In the genomic region with DNA sequence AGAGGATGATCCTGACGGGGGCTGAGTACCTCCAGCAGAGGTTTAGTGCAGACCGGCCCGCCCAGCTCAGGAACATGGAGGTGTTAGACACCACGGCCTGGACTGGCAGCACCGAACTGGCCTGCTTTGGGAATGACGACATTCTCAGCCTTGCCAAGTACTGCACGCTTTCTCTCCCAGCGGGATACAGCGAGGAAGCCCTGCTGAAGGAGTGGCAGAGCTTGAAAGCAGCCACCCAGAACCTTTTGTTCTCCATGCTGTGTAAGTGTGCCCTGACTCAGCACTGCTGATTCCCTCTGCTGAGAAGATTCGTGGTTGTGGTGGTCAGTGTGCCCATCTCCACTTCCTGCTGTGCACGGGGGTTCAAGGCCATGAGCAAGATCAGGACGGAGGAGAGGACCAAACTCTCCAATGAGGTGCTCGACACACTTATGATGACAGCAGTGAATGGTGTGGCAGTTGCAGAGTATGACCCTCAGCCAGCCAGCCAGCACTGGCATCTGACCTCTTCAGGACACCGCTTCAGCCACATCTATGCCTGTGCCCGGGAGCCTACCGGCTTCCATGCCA, we compare ENCODE assay signal across 29 mouse cellular contexts. TPM values are rescaled to one million over a fixed set of nuclear protein-coding genes. Genes with fewer than 3 reads are reported as not detected.
DNase-seq lines count a peak whose midpoint lies in the region; ATAC-seq and TF ChIP-seq lines count a peak whose summit lies in the region.
"Had no signal": no experiment of that assay in that cellular context is flagged by ENCODE, and none has a peak within 500 bp of the region (broad histone marks: within the 10 kb centered on the region; RNA-seq: fewer than 3 reads in every experiment).

No protein-coding gene starts in this region.

- H3ac ChIP-seq in myocyte (ENCODE audit: control insufficient read depth, insufficient read length): no peak overlapping the region

- peak; percentile 41 to 44 for DNase-seq in cerebellum, adult 18-20 months
- DNase-seq in cerebellum, postnatal 36 days: no peak
- DNase-seq in heart, postnatal 0 days (ENCODE audit: low spot score): no peak
- no peak for DNase-seq in heart, adult 8-10 months (ENCODE audit: low spot score)
- DNase-seq in Patski (ENCODE audit: low read depth, low spot score): no peak
- DNase-seq in urinary bladder, postnatal 14 days (ENCODE audit: low spot score): no peak
- no peak for DNase-seq in kidney, adult 8-10 months
- DNase-seq: adrenal gland, adult 8-10 months; B cell, adult 2 months; cerebellum, adult 11-12 months; embryo, embryonic 11 days; gastrocnemius, postnatal 36 days; kidney, postnatal 4 days; lung, adult 18-20 months had no signal

- H3K36me3 ChIP-seq in heart, postnatal 0 days (replicated peaks; ENCODE audit: control insufficient read depth, insufficient read depth, low read length): 0 out of 2 replicates have a peak, but pooled peaks cover 9% of the 10 kb centered on the region
- no peaks in the 10 kb centered on the region for H3K36me3 ChIP-seq in myocyte (ENCODE audit: control insufficient read depth, insufficient read depth)

- no peak for TF ChIP-seq EP300 in heart, postnatal 0 days (IDR thresholded peaks at IDR 0.05; ENCODE audit: low read depth)

- no peak for TF ChIP-seq CTCF in heart, postnatal 0 days (IDR thresholded peaks at IDR 0.05; ENCODE audit: low read depth)
- no peak for TF ChIP-seq CTCF in Patski (IDR thresholded peaks at IDR 0.05)

- in situ Hi-C loops in Patski (cut with MboI; ENCODE audit: low pct_unique_long_range_greater_than_20kb): no loop called here

- 77% methylated on average over 16 of the region's 16 CpGs for WGBS in heart, postnatal 0 days

- TF ChIP-seq POLR2A in myocyte (IDR thresholded peaks at IDR 0.05; ENCODE audit: insufficient read length, low read depth): no peak

- no peak overlapping the region for H3K9ac ChIP-seq in heart, postnatal 0 days (replicated peaks; ENCODE audit: low read depth, low read length)
- H3K9ac ChIP-seq: hindbrain, embryonic 14.5 days; neural tube, embryonic 13.5 days had no signal

- no peaks in the 10 kb centered on the region for H3K9me3 ChIP-seq in heart, postnatal 0 days (replicated peaks; ENCODE audit: control insufficient read depth, low read length)
- H3K9me3 ChIP-seq: neural tube, embryonic 13.5 days had no signal

- no peaks in the 10 kb centered on the region for H3K79me2 ChIP-seq in myocyte (ENCODE audit: control insufficient read depth, insufficient read depth)

- ATAC-seq in heart, postnatal 0 days (ENCODE audit: insufficient read depth, low read depth): peak; percentile 17; the same call in 1 of the 2 replicates
- peak; percentile 44 for ATAC-seq in Patski
- ATAC-seq: forebrain, embryonic 16.5 days had no signal

- H3K4me3 ChIP-seq in heart, postnatal 0 days (ENCODE audit: low read depth, low read length): no peak overlapping the region
- no peak overlapping the region for H3K4me3 ChIP-seq in myocyte
- H3K4me3 ChIP-seq: neural tube, embryonic 13.5 days had no signal

- no peaks in the 10 kb centered on the region for H3K27me3 ChIP-seq in heart, postnatal 0 days (ENCODE audit: control insufficient read depth, insufficient read depth, low read length)
- H3K27me3 ChIP-seq in Patski (no peaks in the 10 kb centered on the region), myocyte (ENCODE audit: control insufficient read depth, insufficient read depth, insufficient read length) (no peaks in the 10 kb centered on the region)
- H3K27me3 ChIP-seq: neural tube, embryonic 13.5 days had no signal

- CTCF ChIA-PET in Patski (lab: Charles Lee): interaction anchor here (1.2 to 1.6 kb wide), 3 partner anchors 11 to 115 kb away, joined by 3 to 6 read pairs (median 4); no protein-coding TSS in a partner anchor

- POLR2A ChIA-PET in Patski (lab: Charles Lee): interaction anchor here (0.6 to 0.9 kb wide), 2 partner anchors 9 to 350 kb away, joined by 3 read pairs; no protein-coding TSS in a partner anchor

- no peaks in the 10 kb centered on the region for H3K4me1 ChIP-seq in heart, postnatal 0 days (ENCODE audit: control insufficient read depth, insufficient read depth)
- H3K4me1 ChIP-seq: neural tube, embryonic 13.5 days had no signal

- no peak overlapping the region for H3K4me2 ChIP-seq in heart, postnatal 0 days (ENCODE audit: low read depth, low read length)
- H3K4me2 ChIP-seq in myocyte (ENCODE audit: low read depth): peak overlapping the region; percentile 7
- H3K4me2 ChIP-seq: hindbrain, embryonic 14.5 days; liver, embryonic 11.5 days; midbrain, embryonic 11.5 days; neural tube, embryonic 13.5 days had no signal

- H3K27ac ChIP-seq in heart, postnatal 0 days (ENCODE audit: low read depth): no peak overlapping the region
- H3K27ac ChIP-seq: hindbrain, embryonic 14.5 days; macrophage; neural tube, embryonic 13.5 days had no signal

TF ChIP-seq in myocyte, 11 proteins besides CTCF, POLR2A, EP300 and RAD21:
- TF ChIP-seq CEBPB (IDR thresholded peaks at IDR 0.05; ENCODE audit: insufficient read depth, poor library complexity, severe bottlenecking) (no peak), MYOD1 (IDR thresholded peaks at IDR 0.05; ENCODE audit: control insufficient read depth in 1 of 3, insufficient read length in 2 of 3, low read depth in 2 of 3) (no peak), USF1 (IDR thresholded peaks at IDR 0.05; ENCODE audit: low read depth) (no peak), POLR2AphosphoS2 (IDR thresholded peaks at IDR 0.05; ENCODE audit: insufficient read length, low read depth) (no peak), TCF3 (IDR thresholded peaks at IDR 0.05; ENCODE audit: insufficient read length, low read depth) (no peak), SRF (IDR thresholded peaks at IDR 0.05; ENCODE audit: control insufficient read depth, insufficient read length, low read depth) (no peak)

RNA-seq across cellular contexts. Expression of a gene that starts 7.5 kb away (rescaled TPM):
- total RNA-seq in heart, postnatal 0 days (2014; rRNA removed; ENCODE audit: low replicate concordance): 10.5 and 17.2 TPM in 2 replicates
- polyA plus RNA-seq in heart, postnatal 0 days (2015; fragmentation: Nextera tagmentation; extraction: Ambion mirVana): 13.0 and 15.4 TPM in 2 replicates
- 10 to 100 TPM; 18.1 to 27.4 (median 23.3) TPM for total RNA-seq in heart, adult 8-10 months (2022)
- polyA plus RNA-seq in Patski (2021) (97.0 TPM), myocyte (2012; fragmentation: generic; extraction: Trizol) (5.1 TPM)
- polyA plus RNA-seq: macrophage had no signal

RNA-seq across cellular contexts. Expression of a gene that starts 24.6 kb away (rescaled TPM):
- total RNA-seq in heart, postnatal 0 days (2014; rRNA removed; ENCODE audit: low replicate concordance): 3.9 and 7.6 TPM in 2 replicates
- polyA plus RNA-seq in heart, postnatal 0 days (2015; fragmentation: Nextera tagmentation; extraction: Ambion mirVana): 3.8 and 5.8 TPM in 2 replicates
- 10 to 100 TPM; 17.7 to 20.1 (median 18.8) TPM for total RNA-seq in heart, adult 8-10 months (2022)
- 21.5 TPM for polyA plus RNA-seq in Patski (2021)
- polyA plus RNA-seq in myocyte (2012; fragmentation: generic; extraction: Trizol): 10.0 TPM

RNA-seq across cellular contexts. Expression of a gene that starts 42.6 kb away (rescaled TPM):
- 56.8 and 72.8 TPM in 2 replicates for total RNA-seq in heart, postnatal 0 days (2014; rRNA removed; ENCODE audit: low replicate concordance)
- 65.7 and 71.8 TPM in 2 replicates for polyA plus RNA-seq in heart, postnatal 0 days (2015; fragmentation: Nextera tagmentation; extraction: Ambion mirVana)
- total RNA-seq in heart, adult 8-10 months (2022): 100 to 1,000 TPM in 1 of 4 experiments, 10 to 100 TPM in 3; 62.1 to 108 (median 77.5) TPM
- polyA plus RNA-seq in Patski (2021) (0.22 TPM), myocyte (2012; fragmentation: generic; extraction: Trizol) (0.17 TPM)
- polyA plus RNA-seq: macrophage had no signal

RNA-seq across cellular contexts. Expression of a gene that starts 59.5 kb away (rescaled TPM):
- total RNA-seq in heart, postnatal 0 days (2014; rRNA removed; ENCODE audit: low replicate concordance): not detected in 2 replicates
- polyA plus RNA-seq in heart, postnatal 0 days (2015; fragmentation: Nextera tagmentation; extraction: Ambion mirVana): not detected in 2 replicates
- not detected for total RNA-seq in heart, adult 8-10 months (2022)
- polyA plus RNA-seq in Patski (2021): not detected
- polyA plus RNA-seq in myocyte (2012; fragmentation: generic; extraction: Trizol): not detected
- total RNA-seq: adrenal gland, adult 8-10 months; gastrocnemius, postnatal 36 days; layer of hippocampus, postnatal 10 days; left cerebral cortex, adult 8-10 months had no signal
- polyA plus RNA-seq: embryonic facial prominence, embryonic 14.5 days; forebrain, embryonic 16.5 days; heart, embryonic 16.5 days; hindbrain, embryonic 14.5 days; intestine, embryonic 14.5 days; kidney, embryonic 14.5 days; limb, embryonic 11.5 days; liver, embryonic 11.5 days; macrophage; midbrain, embryonic 11.5 days; neural tube, embryonic 13.5 days; testis, adult 2 months had no signal

Comparison
In these comparisons a context has a peak if more than half of its experiments do, and no peak if none do; other contexts are left out.
1. DNase-seq: peak in cerebellum, adult 18-20 months (2 of 2); none in cerebellum, postnatal 36 days (0 of 2), heart, postnatal 0 days (single experiment), heart, adult 8-10 months (single experiment), Patski (single experiment), urinary bladder, postnatal 14 days (single experiment) and kidney, adult 8-10 months (0 of 2).
2. RNA of a gene that starts 42.6 kb away (polyA plus RNA-seq): 65.7 to 71.8 TPM in heart, postnatal 0 days; 0.22 TPM in Patski (single experiment) and 0.17 TPM in myocyte (single experiment); every median in the first group is over 10 times any median in the second.